Mouse (Mus musculus) liver, embryonic 12.5 days (tissue): ENCODE results near the gene Cd82. TPM values are rescaled to one million over a fixed set of nuclear protein-coding genes. Genes with fewer than 3 reads are reported as not detected.

Source experiments
- microRNA-seq: library from miRNA; unstranded; fragments of <30 nt; microRNA quantifications from one replicate; pipeline ENCODE4, GENCODE M21; 2017
- polyA plus RNA-seq: library from polyadenylated mRNA; unstranded; fragments of >200 nt; fragmentation: Nextera tagmentation; extraction: Ambion mirVana; gene quantifications from 2 replicates; pipeline ENCODE4 v1.2.1, GENCODE M21; 2016

Gene Cd82
- polyA plus RNA-seq, 1 experiment from 2014 or later, result 46.2 TPM

Small RNA genes within 50 kb of the gene (microRNA-seq; reads per million reads assigned to microRNA genes)
- not detected for gene Mir7001

Other genes with a start within 250 kb of the Cd82 start
- gene Tspan18, start 128.6 kb downstream of the Cd82 start, polyA plus RNA-seq, result 6.2 and 6.4 TPM in 2 replicates
- gene Gm10803, start 97.4 kb upstream of the Cd82 start, polyA plus RNA-seq, result not detected in 2 replicates
- gene Alx4, start 179.2 kb upstream of the Cd82 start, polyA plus RNA-seq, result 0.08 TPM in 2 replicates